Mouse (Mus musculus) c-Kit-positive CD71-positive TER-119-negative erythroid progenitor cells, embryonic 14.5 days (primary cell): ENCODE data around the gene Gpr176.

ENCODE experiments used
- DNase-seq: peaks from one replicate; pipeline ENCODE4 v3.0.0-alpha.2; 2013; ENCODE audit warnings: low read depth

Gene Gpr176

DNA sequence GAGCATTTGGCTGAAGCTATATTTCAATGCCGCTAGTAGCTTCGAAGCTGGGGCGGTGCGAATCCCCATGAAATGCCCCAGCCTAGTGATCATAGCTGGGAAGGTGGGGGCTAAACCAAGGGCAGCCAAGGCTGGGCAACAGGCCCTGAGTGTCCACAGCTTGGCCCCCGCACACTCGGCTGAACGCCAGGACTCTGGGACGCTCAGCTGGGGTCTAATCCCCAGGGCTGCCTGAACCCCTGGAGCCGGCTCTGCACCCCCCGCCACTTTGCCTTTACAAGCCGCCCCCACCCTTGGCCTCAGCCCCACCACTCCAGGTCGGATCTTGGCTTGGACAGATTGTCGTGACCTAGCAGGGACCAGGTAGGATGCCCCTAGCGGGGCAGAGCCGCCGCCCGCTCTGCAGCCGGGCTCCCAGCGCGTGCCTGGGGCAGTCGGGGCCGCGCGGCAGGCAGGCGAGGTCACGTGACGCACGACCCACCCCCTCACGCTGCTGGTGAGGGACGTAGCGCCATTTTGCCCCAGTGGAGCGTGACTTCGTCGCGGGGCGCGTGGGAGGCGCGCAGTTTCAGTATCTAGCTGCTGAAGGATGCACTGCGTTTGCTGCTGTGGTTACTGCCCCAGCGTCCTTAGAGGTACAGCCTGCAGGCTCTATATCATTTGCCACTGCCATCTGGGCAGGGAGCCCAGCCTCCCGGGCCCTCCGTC lies 507 bp upstream of the Gpr176 start:
- DNase-seq = no peak

- no peak for DNase-seq
Observed at GRCm38 (mm10) chr2:118372561-118372900, 688 bp downstream of the Gpr176 start.

- DNase-seq = no peak
Observed at GRCm38 (mm10) chr2:118371841-118372240, 1.4 kb downstream of the Gpr176 start.

DNA sequence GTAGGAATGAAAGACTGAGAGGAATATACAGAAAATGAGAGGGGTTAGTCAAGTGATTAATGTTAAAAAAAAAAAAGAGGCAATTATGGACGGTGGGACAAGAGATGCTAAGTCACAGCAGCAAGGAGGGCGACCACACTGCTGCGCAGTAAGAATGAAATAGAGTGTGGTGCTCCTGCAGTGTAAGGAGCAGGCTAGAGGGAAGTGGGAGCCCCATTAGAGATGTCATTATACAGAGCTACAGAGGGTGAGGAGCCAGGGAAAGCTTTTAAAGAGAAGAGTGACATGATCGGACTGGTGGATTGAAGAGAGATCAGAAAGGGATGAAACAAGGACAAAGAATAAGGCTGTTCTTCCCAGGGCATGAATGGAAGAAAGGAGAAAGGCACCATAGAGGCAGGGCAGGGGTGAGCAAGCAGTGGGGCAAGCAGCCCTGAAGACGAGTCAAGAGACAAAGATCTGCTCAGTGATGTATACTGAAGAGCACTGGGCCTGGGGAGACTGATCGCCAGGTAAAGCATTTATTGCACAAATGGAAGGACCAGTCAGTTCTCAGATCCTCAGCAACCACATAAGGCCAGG lies 18.0 kb downstream of the Gpr176 start:
- no peak for DNase-seq

- no peak for DNase-seq
Observed at GRCm38 (mm10) chr2:118353916-118354403, 19.3 kb downstream of the Gpr176 start.

DNA sequence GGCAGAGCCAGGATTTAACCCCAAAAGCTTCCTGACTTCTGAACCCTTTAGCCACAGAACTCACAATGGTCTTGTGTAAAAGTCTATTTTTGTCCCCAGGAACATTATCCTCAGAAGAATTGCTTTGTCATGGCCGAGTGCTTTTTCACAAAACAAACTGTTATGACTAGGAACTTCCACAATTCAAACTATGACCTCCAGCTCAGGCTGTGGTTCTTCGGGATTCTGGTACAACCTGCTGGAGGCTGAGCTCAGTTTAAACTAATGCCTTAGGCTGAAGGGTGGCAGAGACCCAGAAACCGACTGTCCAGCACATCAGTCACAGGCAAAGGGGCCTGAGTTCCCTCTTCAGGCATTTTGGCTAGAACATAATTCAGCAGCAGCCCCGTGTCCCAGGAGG lies 19.7 kb downstream of the Gpr176 start:
- DNase-seq = no peak

- no peak for DNase-seq
Observed at GRCm38 (mm10) chr2:118345535-118345934, 27.7 kb downstream of the Gpr176 start.

GRCm38 (mm10) chr2:118343897-118344296 lies 29.3 kb downstream of the Gpr176 start:
- DNase-seq = no peak

GRCm38 (mm10) chr2:118341295-118341694 lies 31.9 kb downstream of the Gpr176 start:
- no peak for DNase-seq

- DNase-seq = no peak
Observed at GRCm38 (mm10) chr2:118336084-118336483, 37.1 kb downstream of the Gpr176 start.

GRCm38 (mm10) chr2:118322663-118323062 lies 50.6 kb downstream of the Gpr176 start:
- DNase-seq = no peak

DNA sequence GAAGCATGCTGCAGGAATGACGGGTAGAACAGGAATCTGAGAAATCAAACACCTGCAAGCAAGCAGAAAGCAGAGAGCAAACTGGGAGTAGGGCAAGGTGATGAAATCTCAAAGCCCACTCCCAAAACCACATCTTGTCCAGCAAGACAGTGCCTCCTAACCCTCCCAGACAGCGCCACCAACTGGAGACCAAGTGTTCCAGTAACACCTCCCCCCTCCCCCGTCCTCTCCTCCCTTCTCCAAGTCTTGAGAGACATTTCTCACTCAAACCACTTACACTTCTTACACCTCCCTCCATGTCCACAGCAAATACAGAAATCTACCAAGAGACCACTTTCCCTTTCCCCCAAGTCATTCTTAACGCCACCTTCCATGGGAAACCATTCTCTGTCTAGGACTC lies 51.4 kb downstream of the Gpr176 start:
- no peak for DNase-seq

DNA sequence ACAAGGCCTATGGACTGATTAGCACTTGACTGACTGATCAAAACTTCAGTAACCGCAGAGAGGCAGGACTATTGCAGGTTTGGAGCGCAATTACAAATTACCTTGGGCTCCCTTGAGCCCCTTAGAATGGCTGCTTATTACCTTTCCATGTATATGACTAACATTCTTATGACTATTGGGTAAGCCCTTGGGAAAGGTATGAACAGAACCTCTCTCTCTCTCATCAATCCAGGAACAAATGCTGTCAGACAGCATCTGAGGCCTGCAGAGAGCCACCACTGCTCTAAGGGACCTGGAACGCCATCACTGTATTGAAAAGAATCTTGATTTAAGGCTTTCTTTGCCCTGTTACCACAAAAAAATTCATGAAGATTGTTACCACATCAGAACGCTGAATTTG lies 52.1 kb downstream of the Gpr176 start:
- DNase-seq = no peak

DNA sequence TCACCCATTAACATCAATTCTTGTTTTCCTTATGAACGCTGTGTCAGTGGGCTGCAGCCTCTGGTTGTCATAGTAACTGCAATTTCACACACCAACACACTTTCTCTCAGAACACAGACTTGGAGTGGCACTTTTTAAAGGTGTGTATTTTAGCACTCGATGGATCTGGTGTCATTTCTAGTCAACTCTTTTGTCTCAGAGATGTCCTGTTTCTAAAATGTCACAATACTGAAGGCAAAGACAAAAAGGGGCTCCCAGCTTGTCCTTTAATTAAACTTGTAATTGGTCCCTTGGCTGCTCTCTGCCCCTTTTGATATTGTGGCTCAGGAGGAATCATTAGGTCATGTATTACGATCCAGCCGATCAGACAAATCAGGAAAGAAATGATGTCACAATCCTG lies 52.7 kb downstream of the Gpr176 start:
- no peak for DNase-seq

- DNase-seq = no peak
Observed at GRCm38 (mm10) chr2:118319176-118319575, 54.0 kb downstream of the Gpr176 start.

DNA sequence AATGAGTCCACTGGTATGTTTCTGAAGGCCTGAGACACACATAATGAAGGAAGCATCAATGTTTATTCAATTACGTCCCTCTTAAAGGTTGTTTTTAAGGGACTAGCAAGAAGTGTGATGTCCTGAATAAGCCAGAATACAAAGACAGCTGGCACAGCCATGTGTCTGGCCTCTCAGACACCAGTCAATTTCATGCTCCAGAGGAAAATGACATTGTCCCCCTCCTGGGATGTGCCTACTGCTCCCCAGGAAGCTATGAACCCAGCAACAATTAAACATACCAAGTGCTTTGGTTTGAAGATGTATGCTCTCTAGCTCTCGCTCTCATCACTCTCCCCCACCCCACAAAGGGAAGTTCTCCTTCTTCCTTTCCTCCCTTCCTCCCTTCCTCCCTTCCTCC lies 56.3 kb downstream of the Gpr176 start:
- no peak for DNase-seq

DNA sequence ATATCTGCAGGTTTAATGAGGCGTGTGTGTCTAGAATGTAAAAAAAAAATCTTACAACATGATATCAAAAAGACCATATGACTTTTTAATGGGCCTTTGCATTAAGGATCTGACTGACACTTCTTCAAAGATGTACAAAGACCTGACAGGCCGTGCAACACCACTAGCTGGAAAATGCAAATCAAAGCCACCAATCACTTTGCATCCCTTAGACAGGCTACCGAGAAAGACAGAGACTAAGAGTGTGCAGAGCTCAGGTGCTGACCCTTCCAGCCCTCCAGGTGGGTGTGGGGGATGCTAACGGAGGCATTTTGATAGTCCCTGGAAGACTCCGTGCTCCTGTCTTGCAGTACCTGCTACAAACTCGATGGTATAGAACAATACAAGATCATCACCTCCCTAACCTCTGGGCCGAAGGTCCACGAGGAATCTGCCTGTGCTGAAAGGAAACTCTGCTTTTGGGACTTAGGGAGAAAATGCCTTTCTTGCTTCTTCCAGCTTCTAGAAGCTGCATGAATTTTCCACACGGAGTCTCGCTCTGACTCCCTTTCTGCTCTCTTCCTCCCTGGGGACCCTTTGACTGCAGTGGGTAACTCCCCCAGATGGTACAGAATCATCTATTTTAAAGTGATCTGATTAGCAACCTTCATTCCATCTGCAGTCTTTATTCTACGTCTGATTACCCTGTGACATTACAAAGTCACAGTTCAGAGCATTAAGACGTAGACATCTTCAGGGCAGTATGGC lies 57.4 kb downstream of the Gpr176 start:
- DNase-seq = no peak

- DNase-seq = no peak
Observed at GRCm38 (mm10) chr2:118307561-118307960, 65.7 kb downstream of the Gpr176 start.

GRCm38 (mm10) chr2:118306966-118307365 lies 66.3 kb downstream of the Gpr176 start:
- DNase-seq = no peak

DNA sequence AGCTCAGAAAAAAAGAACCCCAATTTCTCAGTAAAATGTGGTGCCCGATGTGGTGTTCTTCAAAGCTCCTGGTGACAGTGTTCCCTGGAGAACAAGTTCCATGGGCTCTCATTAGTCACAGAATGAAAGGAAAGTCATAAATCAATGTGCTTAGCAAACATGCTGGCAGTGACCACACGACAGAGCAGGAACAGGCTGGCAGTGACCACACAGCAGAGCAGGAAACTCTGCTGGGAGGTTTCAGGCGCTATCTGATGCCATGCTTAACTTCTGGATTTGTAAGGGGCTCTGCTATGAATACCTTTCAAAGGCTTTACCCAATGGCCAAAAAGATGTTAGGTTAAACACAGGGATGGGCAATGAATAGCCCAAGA lies 66.7 kb downstream of the Gpr176 start:
- DNase-seq = no peak

DNA sequence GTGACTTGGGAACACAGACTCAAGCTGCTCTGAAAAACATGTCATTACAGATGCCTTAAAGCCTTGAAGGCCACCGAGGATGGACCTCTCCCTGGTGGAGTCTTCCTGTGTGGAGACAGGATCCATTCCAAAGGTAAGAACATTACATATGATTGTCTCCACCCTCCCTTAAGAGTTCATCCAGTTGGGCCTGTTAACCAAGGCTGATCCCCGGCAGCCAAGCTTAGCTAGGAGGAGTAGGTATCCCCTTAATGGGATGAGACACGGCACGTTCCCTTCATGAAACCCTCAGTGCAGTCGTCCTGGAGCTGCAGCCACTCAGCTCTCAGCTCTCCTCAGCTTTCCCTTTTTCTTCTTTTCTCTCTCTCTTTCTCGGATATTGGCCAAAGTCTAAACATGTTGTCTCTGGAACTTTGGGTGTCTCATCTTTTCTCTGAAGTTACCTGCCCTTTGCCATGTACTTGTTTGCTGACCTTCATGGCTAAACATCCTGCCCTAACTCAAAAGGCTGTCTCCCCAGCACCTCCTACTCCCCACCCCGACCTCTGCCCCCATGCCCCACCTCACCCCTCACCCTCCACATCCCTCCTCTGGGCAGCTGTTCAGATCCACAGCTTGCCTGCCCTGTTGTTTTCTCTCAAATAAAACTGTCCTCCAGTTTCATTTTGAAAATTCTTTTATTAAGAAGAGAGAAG lies 67.2 kb downstream of the Gpr176 start:
- no peak for DNase-seq

DNA sequence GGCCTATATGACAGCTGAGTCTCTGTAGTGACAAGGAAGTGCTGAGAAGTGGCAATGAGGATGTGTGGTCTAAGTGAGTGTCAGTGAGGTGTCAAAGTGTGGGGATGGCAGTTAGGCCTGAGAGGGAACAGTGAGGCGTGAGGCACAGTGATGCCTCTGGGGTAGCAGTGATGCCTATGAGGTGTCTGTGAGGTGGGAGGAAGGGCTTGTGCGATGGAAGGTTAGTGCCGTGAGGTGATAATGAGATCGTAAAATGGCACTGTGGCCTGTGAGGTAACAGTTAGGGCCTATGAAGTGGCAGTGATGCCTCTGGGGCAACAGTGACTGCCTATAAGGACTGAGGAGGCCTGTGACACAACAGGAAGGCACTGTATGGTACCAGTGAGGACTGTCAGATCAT lies 69.8 kb downstream of the Gpr176 start:
- DNase-seq = no peak

DNA sequence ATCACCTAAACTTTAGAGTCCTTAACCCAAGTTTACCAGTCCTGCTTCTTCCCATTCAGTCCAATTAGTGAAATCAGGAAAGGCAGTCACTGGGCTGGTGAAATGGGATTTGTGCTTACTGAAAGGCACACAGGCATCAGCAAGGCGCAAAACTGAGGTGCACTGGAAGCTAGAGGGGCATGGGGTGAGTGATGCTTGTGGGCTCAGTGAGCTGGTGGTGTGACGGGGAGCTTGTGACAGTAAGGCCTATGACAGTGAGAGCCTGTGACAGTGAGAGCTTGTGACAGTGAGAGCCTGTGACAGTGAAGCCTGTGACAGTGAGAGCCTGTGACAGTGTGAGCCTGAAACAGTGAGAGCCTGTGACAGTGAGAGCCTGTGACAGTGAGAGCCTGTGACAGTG lies 71.6 kb downstream of the Gpr176 start:
- DNase-seq = no peak
